Mouse (Mus musculus): ENCODE data around the gene Tmem201. TPM values are rescaled to one million over a fixed set of nuclear protein-coding genes. Genes with fewer than 3 reads are reported as not detected.

Gene Tmem201
- total RNA-seq, 2 experiments from 2014 or later, result 87.5 to 96.8 TPM

GRCm38 (mm10) chr4:149721163-149721562, 16.7 kb downstream of the Tmem201 start:
- DNase-seq, result no peak

- DNase-seq, result peak; percentile 66
Measured at GRCm38 (mm10) chr4:149719686-149720085, 18.2 kb downstream of the Tmem201 start.

GRCm38 (mm10) chr4:149714542-149714941, 23.3 kb downstream of the Tmem201 start:
- DNase-seq, result no peak

- peak; percentile 67 for DNase-seq
Measured at GRCm38 (mm10) chr4:149711955-149712354, 25.9 kb downstream of the Tmem201 start.

- no peak for DNase-seq
Measured at GRCm38 (mm10) chr4:149711485-149711884, 26.4 kb downstream of the Tmem201 start.

- DNase-seq, result peak; percentile 61
Measured at GRCm38 (mm10) chr4:149710510-149710909, 27.3 kb downstream of the Tmem201 start.

GRCm38 (mm10) chr4:149705941-149706340, 31.9 kb downstream of the Tmem201 start:
- no peak for DNase-seq

GRCm38 (mm10) chr4:149705298-149705697, 32.5 kb downstream of the Tmem201 start:
- no peak for DNase-seq

GRCm38 (mm10) chr4:149702210-149702979, 35.4 kb downstream of the Tmem201 start, which contains the start of gene Pik3cd:
Pik3cd (minus strand) TSS chr4:149702571.
- DNase-seq, result no peak

- DNase-seq, result peak; percentile 41
Measured at GRCm38 (mm10) chr4:149701426-149702209, 36.2 kb downstream of the Tmem201 start.

GRCm38 (mm10) chr4:149699953-149700352, 37.9 kb downstream of the Tmem201 start:
- no peak for DNase-seq

- peak; percentile 66 for DNase-seq
Measured at GRCm38 (mm10) chr4:149698197-149698821, 39.5 kb downstream of the Tmem201 start.

GRCm38 (mm10) chr4:149697506-149698196, 40.2 kb downstream of the Tmem201 start:
- no peak for DNase-seq

GRCm38 (mm10) chr4:149696189-149696971, 41.5 kb downstream of the Tmem201 start:
- DNase-seq, result no peak

- no peak for DNase-seq
Measured at GRCm38 (mm10) chr4:149691368-149691767, 46.5 kb downstream of the Tmem201 start.

- peak; percentile 25 for DNase-seq
Measured at GRCm38 (mm10) chr4:149690828-149691280, 47.0 kb downstream of the Tmem201 start.

- no peak for DNase-seq
Measured at GRCm38 (mm10) chr4:149689822-149690700, 47.8 kb downstream of the Tmem201 start.

- DNase-seq, result no peak
Measured at GRCm38 (mm10) chr4:149688861-149689260, 49.0 kb downstream of the Tmem201 start.

- DNase-seq, result no peak
Measured at GRCm38 (mm10) chr4:149684841-149685623, 52.8 kb downstream of the Tmem201 start.

- DNase-seq, result no peak
Measured at GRCm38 (mm10) chr4:149683875-149684274, 54.0 kb downstream of the Tmem201 start.
